Mouse (Mus musculus) limb, embryonic 14.5 days (tissue): Measurements from ENCODE around the gene Maml3. TPM values are rescaled to one million over a fixed set of nuclear protein-coding genes. Genes with fewer than 3 reads are reported as not detected.

Experiments
- ATAC-seq: fragments of 200-750 bp; cut with Nextera tagmentation; 2 replicates; pipeline ENCODE4 v1.8.0; 2017; ENCODE audit warnings: low read depth, moderate number of reproducible peaks, moderate TSS enrichment; ENCODE audit not compliant: low FRiP score
- DNase-seq: peaks from one replicate; pipeline ENCODE4 v3.0.0-alpha.2; 2015; ENCODE audit warnings: low spot score
- H3K27ac ChIP-seq: fragments of 300-500 bp; sonication (generic); replicated peaks from 2 replicates; pipeline ENCODE4 v1.5.1; 2014; ENCODE audit warnings: low read depth, mild to moderate bottlenecking, low read length, moderate library complexity, mixed read lengths
- H3K27me3 ChIP-seq: fragments of 300-500 bp; sonication (generic); 2 replicates; pipeline ENCODE4 v1.6.1; 2014; ENCODE audit warnings: low read length, mixed read lengths; ENCODE audit not compliant: control insufficient read depth, insufficient read depth
- H3K36me3 ChIP-seq: fragments of 300-500 bp; sonication (generic); 2 replicates; pipeline ENCODE4 v1.6.1; 2014; ENCODE audit warnings: mild to moderate bottlenecking, low read length, moderate library complexity, mixed read lengths; ENCODE audit not compliant: control insufficient read depth, insufficient read depth
- H3K4me1 ChIP-seq: fragments of 300-500 bp; sonication (generic); 2 replicates; pipeline ENCODE4 v1.6.1; 2014; ENCODE audit warnings: antibody characterized with exemption, low read length, mixed read lengths; ENCODE audit not compliant: control insufficient read depth, insufficient read depth
- H3K4me2 ChIP-seq: fragments of 300-500 bp; sonication (generic); replicated peaks from 2 replicates; pipeline ENCODE4 v1.6.1; 2014; ENCODE audit warnings: low read depth, mild to moderate bottlenecking, low read length, moderate library complexity; ENCODE audit not compliant: severe bottlenecking
- H3K4me3 ChIP-seq: fragments of 300-500 bp; sonication (generic); replicated peaks from 2 replicates; pipeline ENCODE4 v1.5.1; 2014; ENCODE audit warnings: low read length
- H3K9ac ChIP-seq: fragments of 300-500 bp; sonication (generic); 2 replicates; pipeline ENCODE4 v1.6.1; 2014; ENCODE audit warnings: mild to moderate bottlenecking, low read depth, low read length, moderate library complexity; ENCODE audit not compliant: severe bottlenecking
- H3K9me3 ChIP-seq: fragments of 300-500 bp; sonication (generic); 2 replicates; pipeline ENCODE4 v1.6.1; 2016; ENCODE audit warnings: low read length; ENCODE audit not compliant: control insufficient read depth
- POLR2A ChIP-seq: fragments of 200-500 bp; IDR thresholded peaks from 2 replicates; pipeline ENCODE4 v1.8.0; 2012; ENCODE audit warnings: inconsistent platforms, mild to moderate bottlenecking, moderate library complexity, borderline replicate concordance; ENCODE audit not compliant: insufficient read depth, insufficient read length; ENCODE audit errors: extremely low read depth
- WGBS: fragments of 180-500 bp; shearing (Covaris S2); extraction: QIAGEN DNeasy Blood & Tissue Kit; methylation state at CpG from one replicate; pipeline ENCODE4 v1.1.7; 2014; 5-methylcytosine and 5-hydroxymethylcytosine counted together
- polyA plus RNA-seq, 2 experiments: library from polyadenylated mRNA; depleted of rRNA in 1 of 2; stranded (reverse) in 1 of 2; unstranded in 1 of 2; fragments of >200 nt; fragmentation: Nextera tagmentation in 1 of 2; extraction: Ambion mirVana in 1 of 2; gene quantifications; 2 replicates each; pipeline versions ENCODE4 v1.2.1 to v1.2.3; 2012 to 2014

Maml3 gene
- polyA plus RNA-seq, 2 experiments, result 5.4 to 5.6 TPM

- TF ChIP-seq POLR2A, result no peak
- ATAC-seq (no peak), DNase-seq (no peak)
- 65% methylated on average over 6 of the region's 6 CpGs for WGBS
- H3K4me2 ChIP-seq, result no peak overlapping the region
- H3K27me3 ChIP-seq, result no peaks in the 10 kb centered on the region
- no peaks in the 10 kb centered on the region for H3K9me3 ChIP-seq
- H3K4me3 ChIP-seq, result no peak overlapping the region
- H3K4me1 ChIP-seq, result peaks cover 8% of the 10 kb centered on the region
- no peak overlapping the region for H3K9ac ChIP-seq
- H3K27ac ChIP-seq, result no peak overlapping the region
- no peaks in the 10 kb centered on the region for H3K36me3 ChIP-seq
Observed at GRCm38 (mm10) chr3:51662557-51662956, 442.3 kb downstream of the Maml3 start.

DNA sequence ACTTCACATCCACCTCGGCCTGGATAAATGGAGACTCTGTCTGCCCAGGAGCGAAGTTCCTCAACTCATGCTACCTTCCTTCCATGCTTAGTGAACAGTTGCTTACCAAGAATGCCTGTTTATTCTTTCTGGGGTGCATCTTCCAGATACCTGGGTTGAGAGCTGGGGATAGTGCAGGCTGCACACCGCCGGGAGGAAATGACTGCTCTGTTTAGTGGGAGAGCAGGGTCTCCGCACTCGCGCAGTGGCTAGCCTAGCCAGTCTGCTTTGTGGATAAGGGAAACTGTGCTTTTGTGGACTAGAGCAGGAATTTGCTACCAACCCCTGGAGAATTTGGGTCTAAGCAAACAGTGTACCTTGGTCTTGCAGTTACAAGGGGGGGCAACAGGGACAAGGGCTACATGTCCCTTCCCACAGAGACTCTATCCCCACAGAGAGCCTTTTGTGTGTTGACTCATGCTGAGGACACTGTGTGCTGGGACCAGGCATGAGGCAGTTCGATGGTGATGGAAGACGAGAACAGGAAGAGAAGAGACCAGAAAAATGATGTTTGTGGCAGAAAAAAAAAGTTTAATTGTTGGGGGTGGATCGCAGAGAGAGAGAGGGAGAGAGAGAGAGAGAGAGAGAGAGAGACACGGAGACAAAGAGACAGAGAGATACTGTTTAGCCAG lies 442.9 kb downstream of the Maml3 start:
- no peak overlapping the region for H3K27ac ChIP-seq

GRCm38 (mm10) chr3:51661376-51661775 lies 443.5 kb downstream of the Maml3 start:
- DNase-seq, result no peak
- no peak for TF ChIP-seq POLR2A
- H3K27ac ChIP-seq, result no peak overlapping the region
- H3K4me1 ChIP-seq, result peaks cover 8% of the 10 kb centered on the region
- no peaks in the 10 kb centered on the region for H3K36me3 ChIP-seq
- no peak overlapping the region for H3K4me2 ChIP-seq
- H3K27me3 ChIP-seq, result no peaks in the 10 kb centered on the region
- ATAC-seq, result no peak
- WGBS, result 34% methylated on average over 5 of the region's 5 CpGs
- no peaks in the 10 kb centered on the region for H3K9me3 ChIP-seq
- no peak overlapping the region for H3K4me3 ChIP-seq
- H3K9ac ChIP-seq, result no peak overlapping the region

More for the DNA sequence above, 442.9 kb downstream of the Maml3 start:
- WGBS, result 79% methylated on average over 11 of the region's 11 CpGs
- no peak for TF ChIP-seq POLR2A
- Histone ChIP-seq H3K27me3 (no peaks in the 10 kb centered on the region), H3K36me3 (no peaks in the 10 kb centered on the region), H3K9ac (no peak overlapping the region), H3K9me3 (no peaks in the 10 kb centered on the region), H3K4me2 (no peak overlapping the region), H3K4me1 (peaks cover 8% of the 10 kb centered on the region), H3K4me3 (no peak overlapping the region)
- ATAC-seq (no peak), DNase-seq (no peak)

GRCm38 (mm10) chr3:51660821-51661276 lies 444.0 kb downstream of the Maml3 start:
- Histone ChIP-seq H3K4me1 (peaks cover 8% of the 10 kb centered on the region), H3K4me3 (no peak overlapping the region), H3K9ac (no peak overlapping the region), H3K27me3 (no peaks in the 10 kb centered on the region), H3K36me3 (no peaks in the 10 kb centered on the region), H3K27ac (no peak overlapping the region), H3K9me3 (no peaks in the 10 kb centered on the region), H3K4me2 (no peak overlapping the region)
- ATAC-seq (no peak), DNase-seq (no peak)
- TF ChIP-seq POLR2A, result no peak
- WGBS, result 76% methylated on average over 3 of the region's 3 CpGs

DNA sequence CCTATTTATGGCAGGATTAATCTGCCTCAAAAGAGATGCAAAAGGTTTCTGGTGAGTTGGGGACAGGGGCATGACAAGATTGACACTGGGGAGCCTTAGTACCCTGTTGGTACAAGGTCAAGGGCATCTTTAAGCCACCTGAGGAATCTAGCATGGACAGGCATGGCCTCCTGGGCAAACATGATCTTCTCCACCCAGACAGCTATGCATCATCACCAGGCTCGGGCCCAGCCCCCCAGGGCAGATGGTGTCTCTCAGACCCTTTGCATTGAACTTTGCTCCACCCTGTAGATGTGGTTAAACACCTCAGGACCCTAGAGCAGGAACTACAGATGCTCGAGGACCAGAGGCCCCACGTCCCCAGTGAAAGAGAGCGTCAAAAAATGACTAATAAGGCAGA lies 444.8 kb downstream of the Maml3 start, which contains the start of gene Mgst2:
TSS of gene Mgst2 (plus strand) at position 301 of the 400 bp plus-strand sequence.
- Histone ChIP-seq H3K36me3 (no peaks in the 10 kb centered on the region), H3K4me3 (no peak within 1 kb of the TSS), H3K4me2 (no peak within 1 kb of the TSS), H3K27ac (no peak within 1 kb of the TSS), H3K9me3 (no peaks in the 10 kb centered on the region), H3K9ac (no peak within 1 kb of the TSS), H3K27me3 (no peaks in the 10 kb centered on the region), H3K4me1 (peaks cover 8% of the 10 kb centered on the region)
- ATAC-seq (no peak), DNase-seq (no peak)
- WGBS, result 52% methylated on average over 4 of the region's 4 CpGs
- TF ChIP-seq POLR2A, result no peak
